Mouse (Mus musculus) ES-Bruce4 (cell line): ENCODE results near the gene 4930568D16Rik.

Experiments used
- CTCF ChIP-seq: IDR thresholded peaks from one replicate; pipeline ENCODE4 v1.8.1; 2011; ENCODE audit warnings: low read depth, low read length
- EP300 ChIP-seq: IDR thresholded peaks from 2 replicates; pipeline ENCODE4 v1.6.1; 2011; ENCODE audit warnings: low read depth, low read length; ENCODE audit not compliant: insufficient read depth
- POLR2A ChIP-seq: IDR thresholded peaks from one replicate; pipeline ENCODE4 v1.8.1; 2011; ENCODE audit warnings: low read length; ENCODE audit not compliant: insufficient read depth

GRCm38 (mm10) chr2:35331205-35331604, 36.3 kb downstream of the 4930568D16Rik start:
- no peak for TF ChIP-seq CTCF
- TF ChIP-seq POLR2A: no peak
- no peak for TF ChIP-seq EP300
